Mouse (Mus musculus): ENCODE results near the gene Pes1.

GRCm38 (mm10) chr11:3969837-3970236 is 6.1 kb downstream of the Pes1 start:
- TF ChIP-seq ZC3H11A (IDR thresholded peaks at IDR 0.05; ENCODE audit: borderline replicate concordance, low read depth, low read length) (no peak), CHD2 (IDR thresholded peaks at IDR 0.05; ENCODE audit: low read depth, low read length) (no peak)

Data from ES-E14 (cell line).